Mouse (Mus musculus) kidney, embryonic 14.5 days (tissue): ENCODE measurements around the gene Pop5. TPM values are rescaled to one million over a fixed set of nuclear protein-coding genes. Genes with fewer than 3 reads are reported as not detected.

Source experiments
- ATAC-seq: fragments of 200-750 bp; cut with Nextera tagmentation; 2 replicates; pipeline ENCODE4 v1.8.0; 2017; ENCODE audit warnings: moderate number of reproducible peaks, mild to moderate bottlenecking, moderate TSS enrichment, moderate library complexity; ENCODE audit not compliant: low FRiP score, low TSS enrichment
- H3K27ac ChIP-seq: fragments of 300-500 bp; sonication (generic); 2 replicates; pipeline ENCODE4 v1.5.1; 2014; ENCODE audit warnings: low read depth, mild to moderate bottlenecking, low read length, moderate library complexity, mixed read lengths
- H3K27me3 ChIP-seq: fragments of 300-500 bp; sonication (generic); 2 replicates; pipeline ENCODE4 v1.6.1; 2014; ENCODE audit warnings: mild to moderate bottlenecking, low read length; ENCODE audit not compliant: control insufficient read depth, insufficient read depth
- H3K36me3 ChIP-seq: fragments of 300-500 bp; sonication (generic); 2 replicates; pipeline ENCODE4 v1.6.1; 2014; ENCODE audit warnings: low read length, mixed read lengths; ENCODE audit not compliant: control insufficient read depth, insufficient read depth
- H3K4me1 ChIP-seq: fragments of 300-500 bp; sonication (generic); 2 replicates; pipeline ENCODE4 v1.6.1; 2014; ENCODE audit warnings: low read length, mixed read lengths; ENCODE audit not compliant: control insufficient read depth, insufficient read depth
- H3K4me2 ChIP-seq: fragments of 300-500 bp; sonication (generic); replicated peaks from 2 replicates; pipeline ENCODE4 v1.6.1; 2014; ENCODE audit warnings: low read depth, mild to moderate bottlenecking, low read length
- H3K4me3 ChIP-seq: fragments of 300-500 bp; sonication (generic); 2 replicates; pipeline ENCODE4 v1.5.1; 2014; ENCODE audit warnings: mild to moderate bottlenecking, low read length
- H3K9ac ChIP-seq: fragments of 300-500 bp; sonication (generic); 2 replicates; pipeline ENCODE4 v1.6.1; 2014; ENCODE audit warnings: low read depth, mild to moderate bottlenecking, low read length, moderate library complexity
- H3K9me3 ChIP-seq: fragments of 300-500 bp; sonication (generic); 2 replicates; pipeline ENCODE4 v1.6.1; 2016; ENCODE audit warnings: low read length; ENCODE audit not compliant: control insufficient read depth
- WGBS: fragments of 180-500 bp; shearing (Covaris S2); extraction: QIAGEN DNeasy Blood & Tissue Kit; methylation state at CpG from one replicate; pipeline ENCODE4 v1.1.7; 2014; 5-methylcytosine and 5-hydroxymethylcytosine counted together
- polyA plus RNA-seq: library from polyadenylated mRNA; unstranded; fragments of >200 nt; fragmentation: Nextera tagmentation; extraction: Ambion mirVana; gene quantifications from 2 replicates; pipeline ENCODE4 v1.2.1, GENCODE M21; 2014

The Pop5 gene
- polyA plus RNA-seq, 1 experiment from 2014 or later = 116 TPM

DNA sequence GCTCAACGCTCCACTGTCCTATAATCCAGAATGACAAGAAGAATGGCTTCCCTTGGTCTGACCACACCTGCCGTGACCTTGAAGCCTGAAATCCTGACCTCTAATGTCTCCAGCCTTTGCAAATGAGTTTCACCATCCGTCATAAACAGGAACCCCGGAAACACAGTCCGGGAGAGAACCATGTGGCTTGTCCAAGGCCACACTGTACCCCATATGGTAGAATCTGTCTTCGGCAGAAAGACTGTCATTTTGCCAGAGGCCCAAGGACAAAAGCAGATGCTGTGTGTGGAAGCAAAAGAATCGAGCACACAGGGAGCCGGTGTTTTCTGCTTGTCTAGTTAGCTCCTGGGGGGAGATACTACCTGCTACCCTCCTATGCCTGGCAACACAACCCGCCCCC lies 23.2 kb upstream of the Pop5 start:
- WGBS = 81% methylated on average over 9 of the region's 9 CpGs
- Histone ChIP-seq H3K9ac (no peak overlapping the region), H3K9me3 (no peaks in the 10 kb centered on the region), H3K27me3 (peaks cover 2% of the 10 kb centered on the region; the same call in 1 of the 2 replicates), H3K36me3 (no peaks in the 10 kb centered on the region), H3K4me3 (no peak overlapping the region), H3K4me1 (peaks cover 4% of the 10 kb centered on the region; the same call in 1 of the 2 replicates), H3K27ac (no peak overlapping the region), H3K4me2 (no peak overlapping the region)
- ATAC-seq = no peak

DNA sequence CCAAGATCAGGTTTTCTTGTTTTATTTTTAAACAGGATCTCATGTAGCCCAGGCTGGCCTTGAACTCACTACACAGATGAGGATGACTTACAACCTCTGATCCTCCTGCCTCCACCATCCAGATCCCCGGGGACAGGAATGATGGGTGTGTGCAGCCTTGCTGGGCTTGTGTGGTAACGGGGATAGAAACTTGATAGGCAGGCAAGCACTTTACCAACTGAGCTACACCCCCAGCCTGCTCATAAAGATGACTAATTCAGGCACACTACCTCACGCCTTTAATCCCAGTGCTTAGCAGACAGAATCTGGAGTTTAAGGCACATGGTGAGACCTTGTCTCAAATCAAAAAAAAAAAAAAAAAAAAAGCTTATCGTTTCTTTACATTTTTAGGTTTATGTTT lies 22.8 kb upstream of the Pop5 start:
- no peak overlapping the region for H3K4me2 ChIP-seq

DNA sequence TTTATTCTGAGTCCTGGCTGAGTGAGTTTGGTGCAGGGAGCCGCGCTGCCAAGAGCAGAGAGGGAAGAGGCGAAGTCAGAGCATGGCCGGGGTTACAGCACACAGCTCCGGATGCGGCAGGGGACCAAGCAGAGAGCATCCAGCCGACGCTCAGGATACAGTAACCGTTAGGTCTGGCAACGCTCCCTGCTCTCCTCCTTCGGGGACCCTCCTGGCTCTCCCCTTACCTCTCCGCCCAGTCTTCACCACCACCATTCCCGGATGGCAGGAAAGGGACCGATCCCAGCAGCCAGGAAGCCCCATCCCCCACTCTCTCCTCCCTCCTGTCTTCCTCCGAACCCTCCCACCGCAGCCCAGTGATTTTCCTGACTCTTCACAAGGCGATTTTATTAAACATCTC lies 20.8 kb upstream of the Pop5 start:
- H3K27ac ChIP-seq = no peak overlapping the region
- no peaks in the 10 kb centered on the region for H3K9me3 ChIP-seq
- peaks cover 4% of the 10 kb centered on the region; the same call in 1 of the 2 replicates for H3K4me1 ChIP-seq
- peak; percentile 47; the same call in 1 of the 2 replicates for ATAC-seq
- H3K27me3 ChIP-seq = peaks cover 2% of the 10 kb centered on the region; the same call in 1 of the 2 replicates
- H3K4me2 ChIP-seq = peak overlapping the region; percentile 71
- H3K4me3 ChIP-seq = peak overlapping the region; percentile 42
- no peaks in the 10 kb centered on the region for H3K36me3 ChIP-seq
- WGBS = 0% methylated on average over 17 of the region's 17 CpGs
- H3K9ac ChIP-seq = peak overlapping the region; percentile 65

More for the DNA sequence above, 22.8 kb upstream of the Pop5 start:
- no peak overlapping the region for H3K4me3 ChIP-seq
- H3K4me1 ChIP-seq = peaks cover 4% of the 10 kb centered on the region; the same call in 1 of the 2 replicates
- 48% methylated on average over 4 of the region's 4 CpGs for WGBS
- no peaks in the 10 kb centered on the region for H3K36me3 ChIP-seq
- no peak overlapping the region for H3K27ac ChIP-seq
- H3K9ac ChIP-seq = no peak overlapping the region
- H3K27me3 ChIP-seq = peaks cover 2% of the 10 kb centered on the region; the same call in 1 of the 2 replicates
- no peak for ATAC-seq
- H3K9me3 ChIP-seq = no peaks in the 10 kb centered on the region

DNA sequence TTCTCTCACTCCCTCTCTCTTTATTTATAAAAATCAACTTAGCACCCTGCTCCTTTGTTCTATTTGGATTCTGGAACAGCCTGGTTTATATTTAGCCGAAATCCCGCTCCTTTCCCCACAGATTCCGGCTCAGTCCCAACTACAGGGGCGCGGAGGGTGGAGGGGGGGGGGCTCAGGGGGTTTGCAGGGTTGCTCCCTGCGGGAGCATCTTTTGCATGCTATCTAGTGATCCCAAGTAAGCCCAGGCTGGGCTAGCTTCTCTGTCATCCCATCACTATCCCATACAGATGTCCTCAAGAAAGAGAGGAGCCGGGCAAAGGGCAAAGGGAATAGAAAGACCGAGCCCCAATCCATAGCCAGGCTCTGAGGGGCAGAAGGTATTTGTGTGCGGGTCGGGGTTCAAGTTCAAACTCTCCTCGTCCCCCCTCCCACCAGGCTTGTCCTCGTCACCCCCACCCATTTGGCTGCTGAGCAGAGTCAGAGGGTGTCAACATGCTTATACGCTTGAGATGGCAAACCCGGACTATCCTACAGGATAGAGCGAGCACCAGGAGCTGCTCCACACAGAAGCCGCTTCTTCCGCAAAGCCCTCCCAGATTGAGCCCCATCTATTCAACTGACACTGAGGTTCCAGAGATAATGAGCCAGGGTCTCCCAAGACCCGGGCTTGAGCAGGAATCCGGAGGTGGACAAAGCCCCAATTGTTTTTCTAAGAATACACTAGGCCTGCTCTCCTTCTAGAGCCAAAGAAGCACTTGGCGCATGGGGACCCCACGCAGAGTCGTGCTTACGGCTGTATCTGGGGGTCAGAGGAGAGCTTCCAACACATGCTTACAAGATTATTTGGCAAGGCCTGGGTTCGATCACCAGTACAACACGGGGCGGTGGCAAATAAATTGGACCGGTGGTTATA lies 20.1 kb upstream of the Pop5 start:
- peaks cover 2% of the 10 kb centered on the region; the same call in 1 of the 2 replicates for H3K27me3 ChIP-seq
- H3K4me1 ChIP-seq = peaks cover 4% of the 10 kb centered on the region; the same call in 1 of the 2 replicates
- no peak overlapping the region for H3K27ac ChIP-seq
- peak overlapping the region; percentile 42 for H3K4me3 ChIP-seq
- H3K36me3 ChIP-seq = no peaks in the 10 kb centered on the region
- peak; percentile 54; the same call in 1 of the 2 replicates for ATAC-seq
- 27% methylated on average over 27 of the region's 27 CpGs for WGBS
- no peaks in the 10 kb centered on the region for H3K9me3 ChIP-seq
- peak overlapping the region; percentile 71 for H3K4me2 ChIP-seq
- peak overlapping the region; percentile 65 for H3K9ac ChIP-seq

DNA sequence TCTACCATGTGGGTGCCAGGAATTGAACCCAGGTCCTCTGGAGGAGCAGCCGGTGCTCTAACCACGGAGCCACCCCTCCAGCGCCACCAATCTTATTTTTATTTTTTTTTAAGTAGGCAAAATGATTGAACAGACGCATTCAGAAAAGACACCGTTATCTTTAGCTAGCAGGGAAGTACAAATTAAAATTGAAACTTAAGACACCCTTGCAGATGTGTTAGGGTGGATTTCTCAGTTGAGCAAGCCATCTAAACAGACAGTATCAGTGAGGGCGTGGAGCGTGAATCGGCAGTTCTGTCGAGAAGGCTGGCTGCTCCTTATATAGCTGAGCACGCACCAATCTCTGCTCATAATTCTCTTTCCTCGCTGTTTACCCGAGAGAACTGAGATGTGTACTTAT lies 17.6 kb upstream of the Pop5 start:
- no peak for ATAC-seq
- Histone ChIP-seq H3K4me3 (no peak overlapping the region), H3K27me3 (peaks cover 2% of the 10 kb centered on the region; the same call in 1 of the 2 replicates), H3K9me3 (no peaks in the 10 kb centered on the region), H3K9ac (no peak overlapping the region), H3K36me3 (no peaks in the 10 kb centered on the region), H3K27ac (no peak overlapping the region), H3K4me2 (no peak overlapping the region), H3K4me1 (peaks cover 4% of the 10 kb centered on the region; the same call in 1 of the 2 replicates)
- WGBS = 77% methylated on average over 12 of the region's 12 CpGs

DNA sequence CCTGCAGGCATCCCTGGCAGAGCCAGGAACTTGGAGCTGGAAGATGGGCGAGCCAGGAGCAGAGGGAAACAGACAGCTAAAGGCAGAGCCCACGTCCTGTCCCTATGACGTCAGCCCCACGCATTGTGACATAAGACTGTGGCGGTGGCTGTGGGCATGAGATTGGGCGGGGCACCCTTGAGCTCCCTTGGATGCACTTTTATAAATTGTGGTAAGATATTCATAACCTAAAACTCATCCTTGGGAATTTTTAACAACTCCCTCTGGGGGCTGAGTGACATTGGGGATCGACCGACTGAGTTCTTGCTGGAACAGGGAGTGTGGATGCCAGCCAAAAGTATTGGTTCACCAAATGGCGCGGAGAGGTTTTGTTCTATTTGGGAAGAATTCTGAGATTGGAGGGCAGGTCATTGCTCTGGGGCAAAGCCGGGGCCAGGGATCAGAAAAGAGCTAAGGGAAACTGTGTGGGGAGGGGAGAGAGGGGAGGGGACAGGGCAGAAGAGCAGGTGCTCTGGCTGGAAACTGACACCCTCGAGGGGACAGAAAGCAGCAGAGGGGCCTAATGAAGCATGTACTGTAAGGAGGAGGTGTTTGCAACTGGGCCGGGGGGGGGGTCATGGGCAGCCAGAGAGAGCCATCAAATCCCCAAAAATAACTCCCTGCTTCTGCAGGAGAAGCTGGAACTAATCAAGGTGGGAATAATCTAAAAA lies 14.6 kb upstream of the Pop5 start:
- WGBS = 34% methylated on average over 13 of the region's 13 CpGs

DNA sequence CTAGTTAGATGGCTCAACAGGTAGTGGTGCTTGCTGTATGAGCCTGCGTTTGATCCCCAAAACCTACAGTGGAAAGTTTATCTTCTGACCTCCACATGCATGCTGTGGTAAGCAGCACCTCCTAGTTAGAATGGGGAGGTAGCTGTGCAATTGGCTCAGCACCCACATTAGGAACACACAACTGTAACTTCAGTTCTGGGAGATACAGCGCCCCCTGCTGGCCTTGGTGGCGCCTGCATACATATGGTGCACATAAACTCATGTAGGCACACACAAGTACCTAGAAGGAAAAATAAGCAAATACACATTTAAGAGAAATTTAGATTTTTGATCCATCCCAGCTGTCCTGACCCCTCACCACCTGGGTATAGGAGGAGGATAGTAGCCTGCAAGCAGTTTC lies 13.2 kb upstream of the Pop5 start:
- Histone ChIP-seq H3K9me3 (no peaks in the 10 kb centered on the region), H3K4me1 (no peaks in the 10 kb centered on the region), H3K36me3 (no peaks in the 10 kb centered on the region), H3K4me3 (no peak overlapping the region), H3K27me3 (no peaks in the 10 kb centered on the region), H3K4me2 (no peak overlapping the region), H3K9ac (no peak overlapping the region), H3K27ac (no peak overlapping the region)
- ATAC-seq = no peak
- WGBS = 75% methylated on average over 3 of the region's 3 CpGs

More for the DNA sequence above, 14.6 kb upstream of the Pop5 start:
- Histone ChIP-seq H3K27me3 (no peaks in the 10 kb centered on the region), H3K36me3 (no peaks in the 10 kb centered on the region), H3K4me1 (no peaks in the 10 kb centered on the region), H3K4me3 (no peak overlapping the region), H3K27ac (no peak overlapping the region), H3K9ac (no peak overlapping the region), H3K4me2 (no peak overlapping the region), H3K9me3 (no peaks in the 10 kb centered on the region)
- ATAC-seq = 0 out of 2 replicates have a peak, but pooled peaks have one; percentile 40

DNA sequence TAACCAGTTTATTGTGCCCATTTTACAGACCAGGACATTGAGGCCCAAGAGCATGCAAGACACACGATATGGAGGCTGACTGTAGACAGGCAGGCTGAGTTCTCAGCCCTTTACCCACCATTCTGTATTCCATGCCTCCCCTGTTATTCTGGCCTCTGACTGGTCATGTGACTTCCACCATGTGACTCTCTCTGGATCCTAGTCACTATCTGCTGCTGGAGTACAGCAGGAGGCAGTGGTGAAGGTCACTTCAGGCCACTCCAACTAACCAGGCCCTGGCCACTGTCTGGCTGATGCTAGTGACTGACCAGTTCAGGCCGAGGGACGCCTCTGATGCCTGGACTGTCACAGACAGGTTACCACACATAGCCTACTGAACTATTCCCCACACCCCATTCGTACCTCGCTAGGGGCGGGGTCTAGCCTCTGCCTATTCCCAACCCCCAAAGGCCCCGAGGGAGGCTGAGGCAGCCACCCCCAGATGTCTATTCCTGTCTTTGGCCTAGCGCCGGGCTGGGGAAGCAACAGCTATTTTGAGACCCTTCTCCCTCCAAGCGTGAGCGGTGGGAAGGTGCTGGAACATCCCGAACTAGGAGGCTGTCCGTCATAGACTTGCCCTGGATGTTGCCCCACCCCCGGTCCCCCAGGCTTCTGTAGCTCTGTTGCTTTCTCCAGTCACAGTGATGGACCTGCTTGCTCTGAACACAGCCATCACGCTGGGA lies 4.6 kb upstream of the Pop5 start:
- no peak overlapping the region for H3K4me3 ChIP-seq
- ATAC-seq = no peak
- no peak overlapping the region for H3K9ac ChIP-seq
- H3K36me3 ChIP-seq = no peaks in the 10 kb centered on the region
- peak overlapping the region; percentile 21; the same call in 1 of the 2 replicates for H3K4me2 ChIP-seq
- 56% methylated on average over 15 of the region's 15 CpGs for whole genome bisulfite sequencing
- peaks cover 13% of the 10 kb centered on the region for H3K27me3 ChIP-seq
- H3K4me1 ChIP-seq = peaks cover 10% of the 10 kb centered on the region; the same call in 1 of the 2 replicates
- H3K27ac ChIP-seq = no peak overlapping the region
- H3K9me3 ChIP-seq = no peaks in the 10 kb centered on the region
